Mouse (Mus musculus) heart, adult 2 months (tissue): Measurements from ENCODE around the gene Snap47. TPM values are rescaled to one million over a fixed set of nuclear protein-coding genes. Genes with fewer than 3 reads are reported as not detected.
A peak's percentile ranks its signal among the peaks of the same experiment; 100 is the strongest.
"Not testable (repeated sequence)": the region's sequence is repeated elsewhere in the genome, so short reads cannot be mapped to it uniquely, and the experiment has no call there.

ENCODE experiments used
- DNase-seq, 2 experiments: peaks; one replicate each; pipeline ENCODE4 v3.0.0; 2021
- H3K27ac ChIP-seq: fragments of 200-600 bp; 2 replicates; pipeline ENCODE4 v1.8.1; 2022
- H3K27me3 ChIP-seq: fragments of 200-500 bp; 2 replicates; pipeline ENCODE4 v1.6.1; 2012; ENCODE audit warnings: mild to moderate bottlenecking, low read length, inconsistent platforms, mixed read lengths; ENCODE audit not compliant: control insufficient read depth, insufficient read depth
- H3K36me3 ChIP-seq: fragments of 200-500 bp; 2 replicates; pipeline ENCODE4 v1.6.1; 2012; ENCODE audit warnings: low read length, inconsistent platforms; ENCODE audit not compliant: control insufficient read depth, insufficient read depth
- H3K4me1 ChIP-seq: fragments of 200-500 bp; 2 replicates; pipeline ENCODE4 v1.6.1; 2011; ENCODE audit warnings: low read length; ENCODE audit not compliant: control insufficient read depth, insufficient read depth
- H3K4me3 ChIP-seq: fragments of 200-600 bp; 2 replicates; pipeline ENCODE4 v1.8.1; 2022
- H3K79me2 ChIP-seq: fragments of 200-500 bp; replicated peaks from 2 replicates; pipeline ENCODE4 v1.6.1; 2012; ENCODE audit warnings: mild to moderate bottlenecking, inconsistent platforms, low read length, moderate library complexity, mixed read lengths; ENCODE audit not compliant: control insufficient read depth, insufficient read depth
- H3K9ac ChIP-seq: fragments of 200-500 bp; 2 replicates; pipeline ENCODE4 v1.6.1; 2012; ENCODE audit warnings: low read depth, mild to moderate bottlenecking, control low read depth, inconsistent platforms, low read length, mixed read lengths
- CTCF ChIP-seq: fragments of 200-600 bp; IDR thresholded peaks from 2 replicates; pipeline ENCODE4 v1.8.1; 2022; ENCODE audit warnings: antibody characterized with exemption, mild to moderate bottlenecking, moderate library complexity
- EP300 ChIP-seq: fragments of 200-500 bp; IDR thresholded peaks from 2 replicates; pipeline ENCODE4 v1.6.1; 2011; ENCODE audit warnings: low read depth, low read length, control low read depth; ENCODE audit not compliant: insufficient read depth
- POLR2A ChIP-seq: fragments of 200-500 bp; IDR thresholded peaks from 2 replicates; pipeline ENCODE4 v1.6.1; 2011; ENCODE audit warnings: mild to moderate bottlenecking, low read depth, low read length, control low read depth; ENCODE audit not compliant: insufficient read depth
- WGBS: fragments of 180-500 bp; shearing (Covaris S2); methylation state at CpG from one replicate; pipeline ENCODE4 v1.1.7; 2018; 5-methylcytosine and 5-hydroxymethylcytosine counted together
- intact Hi-C: fragments of 180-260 bp; cut with DNase I; formaldehyde crosslinking; loops from one replicate; pipeline ENCODE4 v1.15.1; 2025
- polyA plus RNA-seq: library from polyadenylated mRNA; depleted of rRNA; stranded (reverse); fragments of >200 nt; gene quantifications from 2 replicates; pipeline ENCODE4 v1.2.3, GENCODE M21; 2012
- total RNA-seq, 2 experiments: library from RNA; stranded (reverse); gene quantifications; 2 replicates each; pipeline ENCODE4 v1.2.3; 2021

Snap47 gene
- total and polyA plus RNA-seq, 3 experiments = 37.7 to 49.4 (median 42.2) TPM

DNA sequence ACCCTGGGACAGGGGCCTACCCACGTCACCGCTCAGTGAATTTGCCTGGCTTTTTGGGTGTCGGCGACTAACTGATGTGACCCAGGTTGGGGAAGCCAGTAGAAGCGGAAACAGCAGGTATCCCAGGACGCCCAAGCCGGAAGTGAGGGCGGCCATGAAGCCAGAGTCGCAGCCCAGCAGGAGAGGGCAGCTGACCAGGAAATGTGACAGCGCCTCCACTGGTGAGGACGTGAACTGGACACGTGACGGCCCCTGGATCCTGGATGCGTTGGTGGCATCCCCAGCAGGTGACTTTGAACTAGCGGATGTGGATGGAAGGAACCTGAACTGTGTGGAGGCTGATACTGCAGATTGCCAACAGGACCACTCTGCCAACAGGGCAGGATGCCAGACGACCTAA, 75.5 kb downstream of the Snap47 start, which contains the start of gene Prss38:
Prss38 (minus strand) TSS at position 183 of the 400 bp plus-strand sequence.
- no peaks in the 10 kb centered on the region for H3K27me3 ChIP-seq

DNA sequence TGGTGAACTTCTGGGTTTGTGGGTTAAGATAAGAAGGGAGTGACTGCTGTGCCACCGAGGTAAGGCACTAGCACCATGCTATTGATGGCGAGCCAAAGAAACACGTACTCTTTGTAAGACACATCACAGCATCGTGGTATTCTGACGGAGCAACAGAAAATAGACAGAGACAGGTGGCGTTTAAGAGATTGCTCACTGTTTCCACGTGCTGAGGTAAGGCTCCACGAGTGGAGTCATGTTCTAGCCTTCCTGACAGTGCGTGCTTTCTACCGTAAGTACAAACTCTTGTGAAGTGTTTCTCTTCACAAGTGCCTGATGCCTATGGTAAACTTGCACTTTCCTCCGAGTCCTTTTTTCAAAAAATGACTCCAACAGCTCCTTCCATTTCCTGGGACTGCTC, 81.1 kb downstream of the Snap47 start:
- intact Hi-C loops = loop anchor here (5.0 kb wide), 1 partner anchor 63 kb away; the partner anchor contains the start of gene Wnt9a
- Histone ChIP-seq H3K79me2 (no peaks in the 10 kb centered on the region), H3K4me3 (no peak overlapping the region), H3K27me3 (no peaks in the 10 kb centered on the region), H3K4me1 (no peaks in the 10 kb centered on the region), H3K9ac (no peak overlapping the region), H3K36me3 (no peaks in the 10 kb centered on the region), H3K27ac (no peak overlapping the region)
- no peak for DNase-seq
- TF ChIP-seq POLR2A (no peak), CTCF (no peak), EP300 (no peak)
- WGBS = 79% methylated on average over 11 of the region's 11 CpGs

More for the DNA sequence above, 75.5 kb downstream of the Snap47 start, which contains the start of gene Prss38:
- DNase-seq = no peak
- H3K4me3 ChIP-seq = no peak within 1 kb of the TSS
- intact Hi-C loops = no loop called here
- WGBS = 76% methylated on average over 16 of the region's 16 CpGs
- H3K27ac ChIP-seq = no peak within 1 kb of the TSS
- H3K36me3 ChIP-seq = no peaks in the 10 kb centered on the region
- H3K79me2 ChIP-seq = no peaks in the 10 kb centered on the region
- no peak for TF ChIP-seq EP300
- TF ChIP-seq POLR2A = no peak
- no peak for TF ChIP-seq CTCF
- no peaks in the 10 kb centered on the region for H3K4me1 ChIP-seq
- no peak within 1 kb of the TSS for H3K9ac ChIP-seq

DNA sequence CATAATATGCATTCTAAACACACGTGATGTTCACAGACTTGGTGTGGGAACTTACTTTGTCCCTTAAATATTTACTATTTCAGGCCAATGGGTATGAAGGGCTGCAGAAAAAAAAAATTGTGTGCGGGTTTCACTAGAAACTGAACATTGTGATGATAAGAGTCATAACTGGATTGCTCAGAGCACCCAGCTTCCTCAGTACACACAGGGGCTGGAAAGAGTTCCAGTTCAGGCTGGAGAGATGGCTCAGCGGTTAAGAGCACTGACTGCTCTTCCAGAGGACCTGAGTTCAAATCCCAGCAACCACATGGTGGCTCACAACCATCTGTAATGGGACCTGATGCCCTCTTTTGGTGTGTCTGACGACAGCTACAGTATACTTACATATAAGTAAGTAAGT, 83.0 kb downstream of the Snap47 start:
- not testable (repeated sequence) for DNase-seq, H3K79me2 ChIP-seq, H3K4me1 ChIP-seq, H3K36me3 ChIP-seq, H3K27ac ChIP-seq, H3K4me3 ChIP-seq, H3K27me3 ChIP-seq, H3K9ac ChIP-seq
- intact Hi-C loops = loop anchor here (5.0 kb wide), 1 partner anchor 61 kb away; the partner anchor contains the start of gene Wnt9a
- WGBS = 82% methylated on average over 4 of the region's 4 CpGs

DNA sequence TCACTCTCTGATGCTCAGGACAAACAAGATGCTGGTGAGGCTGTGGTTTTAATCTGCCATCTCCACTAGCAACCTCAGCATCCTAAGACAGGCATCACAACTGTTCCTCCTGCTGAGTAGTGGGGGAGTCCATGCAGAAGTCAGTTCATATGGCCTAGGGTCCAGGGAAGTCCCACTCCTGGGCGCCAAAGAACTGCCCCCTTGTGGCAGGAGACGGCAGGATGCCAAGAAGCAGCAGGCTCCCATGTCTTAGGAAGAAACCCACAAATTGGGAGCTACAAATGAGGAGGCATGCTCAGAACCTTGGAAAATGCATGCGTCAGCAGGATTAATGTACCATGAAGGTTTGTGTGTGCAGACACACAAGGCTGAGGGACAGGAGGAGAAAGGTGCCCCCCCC, 84.4 kb downstream of the Snap47 start:
- Histone ChIP-seq H3K4me3 (no peak overlapping the region), H3K36me3 (no peaks in the 10 kb centered on the region), H3K27me3 (no peaks in the 10 kb centered on the region), H3K79me2 (no peaks in the 10 kb centered on the region), H3K9ac (no peak overlapping the region), H3K27ac (no peak overlapping the region), H3K4me1 (no peaks in the 10 kb centered on the region)
- peak; percentile 66 for TF ChIP-seq CTCF
- TF ChIP-seq EP300 = no peak
- 47% methylated on average over 3 of the region's 3 CpGs for WGBS
- no peak for DNase-seq
- intact Hi-C loops = loop anchor here (5.0 kb wide), 1 partner anchor 59 kb away; the partner anchor contains the start of gene Wnt9a

DNA sequence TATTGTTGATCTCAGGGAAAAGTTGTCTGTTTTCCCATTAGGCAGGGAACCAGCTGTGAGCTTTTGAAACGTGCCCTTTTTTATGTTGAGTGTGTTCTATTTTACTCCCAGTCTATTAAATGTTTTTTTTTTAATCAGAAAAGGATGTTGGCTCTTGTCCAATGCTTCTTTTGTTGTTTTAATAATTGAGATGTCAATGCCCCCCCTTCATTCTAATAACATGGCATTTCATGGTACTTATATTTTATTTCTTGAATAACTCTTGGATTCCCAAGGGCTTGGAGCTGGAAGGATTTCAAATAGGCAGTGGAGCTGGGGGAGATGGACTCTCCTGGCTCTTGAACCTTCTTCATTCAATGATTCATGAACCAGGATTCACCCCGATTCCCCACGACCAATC, 85.0 kb downstream of the Snap47 start:
- intact Hi-C loops = loop anchor here (5.0 kb wide), 1 partner anchor 59 kb away; the partner anchor contains the start of gene Wnt9a
- H3K79me2 ChIP-seq = no peaks in the 10 kb centered on the region
- H3K36me3 ChIP-seq = no peaks in the 10 kb centered on the region
- H3K27ac ChIP-seq = no peak overlapping the region
- no peaks in the 10 kb centered on the region for H3K27me3 ChIP-seq
- no peak overlapping the region for H3K4me3 ChIP-seq
- WGBS = 64% methylated on average over 3 of the region's 3 CpGs
- no peak for DNase-seq
- H3K4me1 ChIP-seq = no peaks in the 10 kb centered on the region
- H3K9ac ChIP-seq = no peak overlapping the region
- TF ChIP-seq EP300 = no peak
- TF ChIP-seq POLR2A = no peak
- no peak for TF ChIP-seq CTCF

DNA sequence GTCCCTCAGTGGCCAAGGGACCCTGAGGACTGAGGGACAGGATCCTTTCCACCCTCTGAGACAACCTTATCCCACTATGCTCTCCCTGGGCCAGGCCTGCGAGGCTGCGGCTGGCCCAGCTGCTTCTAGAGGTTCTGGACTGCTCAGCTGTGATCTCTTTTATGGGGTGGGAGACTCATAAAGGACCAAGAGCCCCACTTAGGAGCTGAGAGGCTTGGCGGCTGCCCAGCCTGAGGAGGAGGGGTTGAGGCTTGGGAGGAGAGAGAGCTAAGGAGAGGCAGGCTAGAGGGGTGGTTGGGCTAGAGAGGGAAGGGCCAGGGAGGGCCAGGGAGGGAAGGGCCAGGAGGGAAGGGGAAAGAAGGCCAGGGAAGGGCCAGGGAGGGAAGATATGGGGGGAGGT, 86.6 kb downstream of the Snap47 start:
- no peak for DNase-seq
- no peak overlapping the region for H3K27ac ChIP-seq

More for the DNA sequence above, 86.6 kb downstream of the Snap47 start:
- H3K36me3 ChIP-seq = no peaks in the 10 kb centered on the region
- H3K27me3 ChIP-seq = no peaks in the 10 kb centered on the region
- no peak overlapping the region; the same call in 1 of the 2 replicates for H3K9ac ChIP-seq
- H3K79me2 ChIP-seq = no peaks in the 10 kb centered on the region
- WGBS = 55% methylated on average over 3 of the region's 3 CpGs
- TF ChIP-seq CTCF (no peak), POLR2A (no peak), EP300 (no peak)
- intact Hi-C loops = no loop called here
- H3K4me3 ChIP-seq = no peak overlapping the region
- H3K4me1 ChIP-seq = no peaks in the 10 kb centered on the region
